Mouse (Mus musculus): ENCODE results near the gene C4b. TPM values are rescaled to one million over a fixed set of nuclear protein-coding genes. Genes with fewer than 3 reads are reported as not detected.
"Not testable (repeated sequence)": the region's sequence is repeated elsewhere in the genome, so short reads cannot be mapped to it uniquely, and the experiment has no call there.

C4b gene
- total RNA-seq, 2 experiments from 2014 or later, result 11.6 to 14.0 TPM

- peak; percentile 62 to 63 for DNase-seq (ENCODE audit: low spot score in 2 of 2)
Measured at GRCm38 (mm10) chr17:34712951-34713350, 30.7 kb downstream of the C4b start.

- DNase-seq (ENCODE audit: low spot score in 2 of 2), result not testable (repeated sequence)
Measured at GRCm38 (mm10) chr17:34706476-34706875, 37.2 kb downstream of the C4b start.

GRCm38 (mm10) chr17:34700671-34701071, 43.0 kb downstream of the C4b start:
- DNase-seq (ENCODE audit: low spot score in 2 of 2), result peak; percentile 33 to 45

GRCm38 (mm10) chr17:34699575-34700408, 43.9 kb downstream of the C4b start:
- peak; percentile 72 to 86 for DNase-seq (ENCODE audit: low spot score in 2 of 2)

DNA sequence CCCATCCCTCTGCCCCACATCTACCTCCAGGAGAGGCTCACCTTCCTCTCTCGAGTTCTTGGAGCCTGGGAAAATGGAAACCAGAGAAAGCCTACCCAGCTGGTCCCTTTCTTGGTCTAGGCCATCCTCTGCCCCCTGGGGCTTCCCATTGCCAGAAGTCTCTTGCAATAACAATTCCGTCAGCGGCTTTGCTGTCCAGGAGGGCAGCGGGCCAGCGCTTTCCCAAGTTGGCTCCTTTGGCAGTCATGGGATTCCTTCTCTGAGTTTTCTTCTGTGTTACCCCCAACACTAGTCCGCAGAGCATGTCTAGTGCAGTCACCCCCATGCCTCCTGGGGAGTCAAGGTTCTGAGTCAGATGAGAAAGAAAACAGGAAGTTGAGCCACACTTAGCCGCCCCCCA, 50.8 kb downstream of the C4b start:
- no peak for DNase-seq (ENCODE audit: low spot score in 2 of 2)

GRCm38 (mm10) chr17:34690458-34690857, 53.2 kb downstream of the C4b start:
- DNase-seq (ENCODE audit: low spot score in 2 of 2), result no peak

GRCm38 (mm10) chr17:34688889-34689288, 54.8 kb downstream of the C4b start:
- DNase-seq (ENCODE audit: low spot score in 2 of 2), result no peak

DNA sequence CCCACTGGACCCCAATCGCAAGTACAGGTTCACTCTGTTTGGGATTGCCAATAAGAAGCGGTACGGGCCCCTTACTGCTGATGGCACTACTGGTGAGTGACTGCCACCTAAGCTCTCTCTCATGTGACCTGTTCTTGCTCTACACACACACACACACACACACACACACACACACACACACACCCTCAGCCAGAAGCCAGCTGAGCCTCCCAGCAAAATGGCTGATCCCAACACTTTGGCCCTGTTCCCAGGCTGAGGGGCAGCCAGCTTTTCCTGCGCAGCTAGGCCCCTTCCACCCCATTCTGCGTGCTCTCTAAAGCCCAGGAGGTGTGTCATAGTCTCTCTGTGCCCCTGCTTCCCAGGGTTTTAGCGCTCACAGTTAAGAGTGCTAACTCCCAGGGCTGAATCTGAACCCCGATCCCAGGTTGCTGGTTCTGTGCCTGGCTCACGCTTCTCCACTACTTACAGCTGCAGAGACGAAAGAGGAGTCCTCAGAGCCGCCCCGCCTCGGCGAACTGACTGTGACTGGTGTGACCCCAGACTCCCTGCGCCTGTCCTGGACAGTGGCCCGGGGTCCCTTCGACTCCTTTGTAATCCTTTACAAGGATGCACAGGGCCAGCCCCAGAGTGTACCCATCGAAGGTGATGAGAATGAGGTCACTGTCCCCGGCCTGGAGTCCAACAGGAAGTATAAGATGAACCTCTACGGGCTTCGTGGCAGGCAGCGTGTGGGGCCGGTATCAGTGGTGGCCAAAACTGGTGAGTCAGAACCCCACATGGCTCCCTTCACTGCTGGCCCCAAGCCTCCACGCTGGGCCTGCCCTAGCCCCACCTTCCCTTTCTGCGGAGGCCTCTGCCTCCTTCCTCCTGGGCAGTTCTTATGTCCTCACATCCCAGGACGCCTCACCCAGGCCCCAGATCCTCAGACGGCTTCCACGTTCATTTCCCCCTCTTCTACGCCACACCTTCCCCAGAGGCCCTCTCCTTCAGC, 58.3 kb downstream of the C4b start:
- DNase-seq (ENCODE audit: low spot score in 2 of 2), result peak in 1 of 2 experiments; percentile 42

GRCm38 (mm10) chr17:34684253-34684893, 59.3 kb downstream of the C4b start:
- no peak for DNase-seq (ENCODE audit: low spot score in 2 of 2)

- no peak for DNase-seq (ENCODE audit: low spot score in 2 of 2)
Measured at GRCm38 (mm10) chr17:34683686-34684220, 59.9 kb downstream of the C4b start.

GRCm38 (mm10) chr17:34683179-34683578, 60.5 kb downstream of the C4b start:
- no peak for DNase-seq (ENCODE audit: low spot score in 2 of 2)

DNA sequence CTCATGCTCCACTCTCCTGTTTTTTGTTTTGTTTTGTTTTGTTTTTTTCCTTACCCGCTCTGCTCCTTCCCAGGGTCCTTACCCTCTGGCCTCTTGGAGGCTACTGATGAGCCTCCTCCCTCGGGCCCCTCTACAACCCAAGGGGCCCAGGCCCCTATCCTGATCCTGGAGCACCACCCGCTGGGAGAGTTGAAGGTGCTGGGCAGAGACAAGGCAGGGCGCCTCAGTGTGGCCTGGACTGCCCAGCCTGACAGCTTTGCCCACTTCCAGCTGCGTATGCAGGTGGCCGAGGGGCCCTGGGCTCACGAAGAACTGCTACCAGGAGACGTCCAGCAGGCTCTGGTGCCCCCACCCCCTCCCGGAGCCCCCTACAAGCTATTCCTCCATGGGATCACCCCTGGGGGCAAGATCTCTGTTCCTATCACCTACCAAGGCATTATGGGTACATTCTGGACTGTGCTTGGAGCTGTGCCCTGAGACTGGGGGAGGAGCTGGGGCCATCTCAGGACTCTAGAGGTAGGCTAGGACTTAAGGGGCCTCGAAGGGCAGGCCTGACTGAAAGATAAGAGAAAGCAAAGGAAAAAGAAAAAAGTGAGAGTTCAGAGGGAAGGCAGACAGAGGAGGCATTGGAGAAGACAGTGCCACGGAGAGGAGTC, 61.7 kb downstream of the C4b start:
- no peak for DNase-seq (ENCODE audit: low spot score in 2 of 2)

DNA sequence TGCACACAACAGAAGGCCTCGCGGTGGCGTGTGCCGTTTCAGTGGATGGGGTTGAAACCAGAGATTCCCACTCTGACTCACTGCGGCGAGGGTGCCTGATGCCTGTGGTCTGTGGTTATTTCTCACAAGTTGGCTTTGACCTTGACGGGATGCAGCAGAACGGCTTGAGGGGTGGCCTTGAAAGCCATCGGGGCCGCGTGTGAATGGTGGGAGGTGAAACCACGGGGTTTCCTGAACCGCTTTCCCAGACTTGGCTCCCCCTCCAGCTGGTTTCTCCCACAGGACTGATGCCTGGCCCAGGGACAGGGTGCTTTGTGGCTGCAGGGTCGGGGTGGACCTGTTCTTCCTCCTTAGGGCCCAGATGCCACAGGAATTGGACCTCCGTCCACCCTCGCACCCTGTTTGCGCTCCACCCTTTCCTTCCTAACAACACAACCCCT, 62.5 kb downstream of the C4b start:
- DNase-seq (ENCODE audit: low spot score in 2 of 2), result no peak

GRCm38 (mm10) chr17:34680621-34681020, 63.1 kb downstream of the C4b start:
- no peak for DNase-seq (ENCODE audit: low spot score in 2 of 2)

- no peak for DNase-seq (ENCODE audit: low spot score in 2 of 2)
Measured at GRCm38 (mm10) chr17:34680191-34680590, 63.5 kb downstream of the C4b start.

Small RNAs within 50 kb of the gene (microRNA-seq; reads per million reads assigned to microRNA genes)
- gene Gm27471, result 0 reads per million in 2 experiments

Other genes with a start within 250 kb of the C4b start
- not detected for gene Btnl6, start 226.5 kb downstream of the C4b start, total RNA-seq (2021)
- 10 to 100 TPM; 12.8 to 16.7 TPM for gene Notch4, start 179.6 kb downstream of the C4b start, total RNA-seq (2021)
- gene Gpsm3, start 154.1 kb downstream of the C4b start, total RNA-seq (2021), result 1 to 10 TPM; 3.1 to 3.5 TPM
- gene Pbx2, start 152.6 kb downstream of the C4b start, total RNA-seq (2021), result 10 to 100 TPM; 43.5 to 52.7 TPM
- gene Ager, start 146.0 kb downstream of the C4b start, total RNA-seq (2021), result 1 to 10 TPM; 1.2 to 1.5 TPM
- 10 to 100 TPM; 85.7 to 92.9 TPM for gene Rnf5, start 140.2 kb downstream of the C4b start, total RNA-seq (2021)
- 100 to 1,000 TPM; 156 to 167 TPM for gene Agpat1, start 139.6 kb downstream of the C4b start, total RNA-seq (2021)
- gene Egfl8, start 127.9 kb downstream of the C4b start, total RNA-seq (2021), result 1 to 10 TPM; 4.3 to 8.7 TPM
- 10 to 100 TPM; 36.6 to 42.2 TPM for gene Ppt2, start 115.4 kb downstream of the C4b start, total RNA-seq (2021)
- 100 to 1,000 TPM; 248 to 266 TPM for gene Prrt1, start 114.3 kb downstream of the C4b start, total RNA-seq (2021)
- gene Fkbpl, start 99.1 kb downstream of the C4b start, total RNA-seq (2021), result 10 to 100 TPM; 16.0 to 17.1 TPM
- 10 to 100 TPM; 80.0 to 81.9 TPM for gene Atf6b, start 96.7 kb downstream of the C4b start, total RNA-seq (2021)
- 1 to 10 TPM; 4.6 to 5.4 TPM for gene Tnxb, start 73.3 kb downstream of the C4b start, total RNA-seq (2021)
- not detected for gene Cyp21a1, start 60.7 kb upstream of the C4b start, total RNA-seq (2021)
- gene Stk19, start 93.1 kb upstream of the C4b start, total RNA-seq (2021), result 10 to 100 TPM; 59.6 to 62.9 TPM
- 10 to 100 TPM; 35.9 to 39.3 TPM for gene Dxo, start 93.1 kb upstream of the C4b start, total RNA-seq (2021)
- gene Skiv2l, start 106.3 kb upstream of the C4b start, total RNA-seq (2021), result 10 to 100 TPM; 70.8 to 76.4 TPM
- gene Nelfe, start 106.5 kb upstream of the C4b start, total RNA-seq (2021), result 10 to 100 TPM; 29.6 to 30.9 TPM
- gene Cfb, start 118.6 kb upstream of the C4b start, total RNA-seq (2021), result under 1 TPM in 1 of 2 experiments, not detected in 1; 0.23 TPM
- gene Zbtb12, start 135.6 kb upstream of the C4b start, total RNA-seq (2021), result 1 to 10 TPM; 6.4 to 8.1 TPM
- gene Gm20547, start 138.2 kb upstream of the C4b start, total RNA-seq (2021), result not detected
- 1 to 10 TPM; 2.0 to 3.7 TPM for gene C2, start 154.4 kb upstream of the C4b start, total RNA-seq (2021)
- 100 to 1,000 TPM; 168 to 173 TPM for gene Ehmt2, start 154.6 kb upstream of the C4b start, total RNA-seq (2021)
- under 1 TPM; 0.18 to 0.38 TPM for gene Slc44a4, start 170.6 kb upstream of the C4b start, total RNA-seq (2021)
- 10 to 100 TPM; 31.9 to 32.9 TPM for gene Neu1, start 187.4 kb upstream of the C4b start, total RNA-seq (2021)
- 10 to 100 TPM; 12.5 TPM for gene Hspa1b, start 215.4 kb upstream of the C4b start, total RNA-seq (2021)
- gene Gm20481, start 226.0 kb upstream of the C4b start, total RNA-seq (2021), result not detected
- gene Hspa1a, start 228.3 kb upstream of the C4b start, total RNA-seq (2021), result 10 to 100 TPM; 12.4 to 13.1 TPM
- under 1 TPM; 0.38 to 0.44 TPM for gene Hspa1l, start 228.8 kb upstream of the C4b start, total RNA-seq (2021)
- 10 to 100 TPM; 19.4 to 25.0 TPM for gene Lsm2, start 238.0 kb upstream of the C4b start, total RNA-seq (2021)